In genomic region chr14:30353291-30354126, GRCm38 (mm10) we compare ENCODE assay signal across 8 mouse cellular contexts.
DNase-seq lines count a peak whose midpoint lies in the region; ATAC-seq and TF ChIP-seq lines count a peak whose summit lies in the region.

No protein-coding gene starts in this region.

- no peaks in the 10 kb centered on the region for H3K36me3 ChIP-seq in thymus, adult 2 months (ENCODE audit: control insufficient read depth, insufficient read depth, low read length)
- no peaks in the 10 kb centered on the region; the same call in 1 of the 2 replicates for H3K36me3 ChIP-seq in forebrain, embryonic 11.5 days (ENCODE audit: control insufficient read depth, insufficient read depth, low read length)
- no peaks in the 10 kb centered on the region for H3K36me3 ChIP-seq in intestine, embryonic 16.5 days (ENCODE audit: control insufficient read depth, insufficient read depth, low read length)
- no peaks in the 10 kb centered on the region for H3K36me3 ChIP-seq in midbrain, embryonic 11.5 days (ENCODE audit: control insufficient read depth, insufficient read depth, low read length)

- peak overlapping the region; percentile 71 for H3K4me2 ChIP-seq in forebrain, embryonic 11.5 days (ENCODE audit: low read depth, low read length, severe bottlenecking)
- H3K4me2 ChIP-seq in intestine, embryonic 16.5 days (ENCODE audit: low read depth, low read length) = peak overlapping the region; percentile 91
- peak overlapping the region; percentile 50 for H3K4me2 ChIP-seq in midbrain, embryonic 11.5 days

- peaks cover 13% of the 10 kb centered on the region for H3K4me1 ChIP-seq in thymus, adult 2 months (replicated peaks; ENCODE audit: control insufficient read depth, insufficient read depth, low read length)
- peaks cover 6% of the 10 kb centered on the region; the same call in 1 of the 2 replicates for H3K4me1 ChIP-seq in forebrain, embryonic 11.5 days (replicated peaks; ENCODE audit: control insufficient read depth, insufficient read depth, low read length)
- H3K4me1 ChIP-seq in intestine, embryonic 16.5 days (ENCODE audit: control insufficient read depth, insufficient read depth, low read length) = peaks cover 23% of the 10 kb centered on the region
- peaks cover 9% of the 10 kb centered on the region; the same call in 1 of the 2 replicates for H3K4me1 ChIP-seq in midbrain, embryonic 11.5 days (ENCODE audit: control insufficient read depth, insufficient read depth, low read length)

- H3K9me3 ChIP-seq in forebrain, embryonic 11.5 days (ENCODE audit: control insufficient read depth, low read length) = no peaks in the 10 kb centered on the region
- no peaks in the 10 kb centered on the region for H3K9me3 ChIP-seq in intestine, embryonic 16.5 days (ENCODE audit: control insufficient read depth, low read length)
- H3K9me3 ChIP-seq in midbrain, embryonic 11.5 days (ENCODE audit: control insufficient read depth, low read length) = no peaks in the 10 kb centered on the region

- peak; percentile 34 for DNase-seq in gastrocnemius, postnatal 10 days
- no peak for DNase-seq in gastrocnemius, adult 8-10 months (ENCODE audit: low spot score in 2 of 2)
- DNase-seq in thymus, adult 2 months = no peak
- DNase-seq in thymus, adult 18-20 months = no peak
- peak; percentile 76 for DNase-seq in forebrain, embryonic 11.5 days (ENCODE audit: low spot score)
- DNase-seq in midbrain, embryonic 11.5 days (ENCODE audit: low spot score, missing footprints) = peak; percentile 94
- peak; percentile 73 for DNase-seq in testis, postnatal 10 days (ENCODE audit: low spot score)

- TF ChIP-seq POLR2A in thymus, adult 2 months (IDR thresholded peaks at IDR 0.05; ENCODE audit: control insufficient read depth, extremely low read depth, insufficient read depth, low read length, poor library complexity) = no peak

- H3K4me3 ChIP-seq in thymus, adult 2 months (ENCODE audit: control insufficient read depth, insufficient read depth, low read length) = peak overlapping the region; percentile 42
- peak overlapping the region; percentile 63 for H3K4me3 ChIP-seq in forebrain, embryonic 11.5 days (ENCODE audit: low read depth, low read length)
- peak overlapping the region; percentile 68 for H3K4me3 ChIP-seq in intestine, embryonic 16.5 days (ENCODE audit: low read length)
- peak overlapping the region; percentile 62 for H3K4me3 ChIP-seq in midbrain, embryonic 11.5 days (ENCODE audit: low read depth, low read length)

- WGBS in thymus, adult 2 months = 11% methylated on average over 87 of the region's 114 CpGs
- under 1% methylated on average over 70 of the region's 114 CpGs for WGBS in forebrain, embryonic 11.5 days
- under 1% methylated on average over 52 of the region's 114 CpGs for WGBS in intestine, embryonic 16.5 days
- under 1% methylated on average over 52 of the region's 114 CpGs for whole genome bisulfite sequencing in midbrain, embryonic 11.5 days

- no peak overlapping the region for H3K27ac ChIP-seq in thymus, adult 2 months (ENCODE audit: control insufficient read depth, insufficient read depth, low read length)
- no peak overlapping the region for H3K27ac ChIP-seq in forebrain, embryonic 11.5 days (ENCODE audit: low read depth, low read length)
- H3K27ac ChIP-seq in intestine, embryonic 16.5 days (ENCODE audit: low read length) = peak overlapping the region; percentile 51
- no peak overlapping the region for H3K27ac ChIP-seq in midbrain, embryonic 11.5 days (ENCODE audit: low read depth, low read length)

- H3K9ac ChIP-seq in forebrain, embryonic 11.5 days (ENCODE audit: low read length) = peak overlapping the region; percentile 73
- peak overlapping the region; percentile 81 for H3K9ac ChIP-seq in intestine, embryonic 16.5 days (ENCODE audit: low read depth, low read length)
- H3K9ac ChIP-seq in midbrain, embryonic 11.5 days (ENCODE audit: low read length) = peak overlapping the region; percentile 74

- TF ChIP-seq CTCF in thymus, adult 2 months (IDR thresholded peaks at IDR 0.05; ENCODE audit: borderline replicate concordance, control insufficient read depth, extremely low read depth, insufficient read depth, low read length, poor library complexity) = no peak

- peak; percentile 70 for ATAC-seq in forebrain, embryonic 11.5 days (replicated peaks; ENCODE audit: low FRiP score)
- peak; percentile 65 for ATAC-seq in intestine, embryonic 16.5 days
- peak; percentile 79 for ATAC-seq in midbrain, embryonic 11.5 days (ENCODE audit: low FRiP score)

- peaks cover 14% of the 10 kb centered on the region for H3K27me3 ChIP-seq in thymus, adult 2 months (ENCODE audit: control insufficient read depth, insufficient read depth, low read length)
- H3K27me3 ChIP-seq in forebrain, embryonic 11.5 days (ENCODE audit: control insufficient read depth, insufficient read depth, low read length) = peaks cover 28% of the 10 kb centered on the region
- H3K27me3 ChIP-seq in intestine, embryonic 16.5 days (replicated peaks; ENCODE audit: control insufficient read depth, insufficient read depth, low read length) = peaks cover 9% of the 10 kb centered on the region; the same call in 1 of the 2 replicates
- H3K27me3 ChIP-seq in midbrain, embryonic 11.5 days (ENCODE audit: control insufficient read depth, insufficient read depth, low read length) = peaks cover 27% of the 10 kb centered on the region

Comparison
In these comparisons a context has a peak if more than half of its experiments do, and no peak if none do; other contexts are left out.
1. DNase-seq: peak in gastrocnemius, postnatal 10 days (single experiment), forebrain, embryonic 11.5 days (single experiment), midbrain, embryonic 11.5 days (single experiment) and testis, postnatal 10 days (single experiment); none in gastrocnemius, adult 8-10 months (0 of 2), thymus, adult 2 months (single experiment) and thymus, adult 18-20 months (0 of 2).
2. Peak in every context shown above with its lines, with median percentiles within 50 percentile points of each other: H3K4me3 ChIP-seq, ATAC-seq, H3K4me2 ChIP-seq and H3K9ac ChIP-seq.